Mouse (Mus musculus): ENCODE measurements around the gene Dennd1c. TPM values are rescaled to one million over a fixed set of nuclear protein-coding genes. Genes with fewer than 3 reads are reported as not detected.

Gene Dennd1c
- total and polyA plus RNA-seq, 2 experiments from 2014 or later, result 1.00 to 1.9 TPM

DNA sequence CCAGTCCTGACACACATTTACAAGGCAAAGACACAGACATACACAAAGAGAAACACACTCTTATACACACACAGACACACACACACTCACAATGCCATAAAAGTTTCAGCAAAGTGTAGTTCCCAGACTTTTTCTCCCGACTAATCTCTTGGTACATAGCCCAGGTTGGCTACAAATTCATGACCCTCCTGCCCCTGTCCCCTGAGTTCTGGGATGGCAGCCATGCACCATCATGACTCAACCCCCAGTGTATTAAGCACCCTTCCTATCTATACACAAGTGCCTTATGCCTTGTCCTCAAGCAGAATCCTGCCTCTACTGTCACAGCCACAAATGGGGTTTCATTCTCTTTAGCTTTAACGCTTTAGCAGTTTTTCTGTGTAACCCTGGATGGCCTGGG is 38.5 kb upstream of the Dennd1c start:
- WGBS, result 66% methylated on average over 2 of the region's 2 CpGs
- ATAC-seq (no peak), DNase-seq (no peak)
- no peak for TF ChIP-seq CTCF (IDR thresholded peaks at IDR 0.05; ENCODE audit: low read depth)
- Histone ChIP-seq H3K4me2 (ENCODE audit: low read depth) (no peak overlapping the region), H3K4me3 (ENCODE audit: low read depth, low read length) (no peak overlapping the region), H3K27me3 (ENCODE audit: insufficient read depth, low read length) (no peaks in the 10 kb centered on the region), H3K4me1 (ENCODE audit: insufficient read depth) (no peaks in the 10 kb centered on the region), H3K36me3 (ENCODE audit: insufficient read depth) (no peaks in the 10 kb centered on the region), H3K27ac (ENCODE audit: low read depth, low read length) (no peak overlapping the region), H3K9me3 (ENCODE audit: low read length) (no peaks in the 10 kb centered on the region), H3K9ac (no peak overlapping the region)

DNA sequence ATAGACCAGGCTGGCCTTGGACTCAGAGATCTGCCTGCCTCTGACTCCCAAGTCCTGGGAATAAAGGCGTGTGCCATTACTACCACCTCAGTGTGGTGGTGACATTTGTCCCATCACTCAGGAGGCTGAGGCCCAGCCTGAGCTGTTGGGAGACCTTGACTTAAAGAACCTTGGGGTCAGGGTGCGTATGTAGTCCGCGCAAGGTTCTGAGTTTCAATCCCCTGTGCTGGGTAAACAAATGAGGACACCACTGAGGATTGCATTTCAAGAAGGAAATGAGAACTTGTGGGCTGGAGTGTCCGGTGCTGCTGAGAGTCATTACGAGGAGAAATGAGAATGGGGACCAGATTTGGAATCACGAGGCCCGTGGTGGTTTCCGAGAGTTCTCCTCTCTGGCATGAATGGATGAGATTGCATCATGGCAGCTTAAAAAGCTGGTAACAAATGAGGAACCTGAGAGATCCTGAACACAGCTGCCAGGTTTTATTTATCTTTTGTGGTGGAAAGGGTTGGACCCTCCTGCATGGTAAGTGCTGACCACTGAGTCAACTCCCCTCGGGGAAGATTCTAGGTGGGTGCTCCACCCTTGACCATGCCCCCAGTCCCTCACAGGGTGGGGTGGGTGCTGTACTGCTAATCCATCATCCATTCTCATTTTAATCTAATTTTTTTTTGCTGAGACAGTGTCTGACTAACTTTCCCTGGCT is 34.6 kb upstream of the Dennd1c start:
- DNase-seq (no peak), ATAC-seq (no peak)
- Histone ChIP-seq H3K4me2 (ENCODE audit: low read depth) (no peak overlapping the region), H3K36me3 (ENCODE audit: insufficient read depth) (no peaks in the 10 kb centered on the region), H3K27ac (ENCODE audit: low read depth, low read length) (no peak overlapping the region), H3K9ac (no peak overlapping the region), H3K4me3 (ENCODE audit: low read depth, low read length) (no peak overlapping the region), H3K27me3 (ENCODE audit: insufficient read depth, low read length) (no peaks in the 10 kb centered on the region), H3K4me1 (ENCODE audit: insufficient read depth) (no peaks in the 10 kb centered on the region), H3K9me3 (ENCODE audit: low read length) (no peaks in the 10 kb centered on the region)
- TF ChIP-seq CTCF (IDR thresholded peaks at IDR 0.05; ENCODE audit: low read depth), result no peak
- WGBS, result 93% methylated on average over 10 of the region's 10 CpGs

DNA sequence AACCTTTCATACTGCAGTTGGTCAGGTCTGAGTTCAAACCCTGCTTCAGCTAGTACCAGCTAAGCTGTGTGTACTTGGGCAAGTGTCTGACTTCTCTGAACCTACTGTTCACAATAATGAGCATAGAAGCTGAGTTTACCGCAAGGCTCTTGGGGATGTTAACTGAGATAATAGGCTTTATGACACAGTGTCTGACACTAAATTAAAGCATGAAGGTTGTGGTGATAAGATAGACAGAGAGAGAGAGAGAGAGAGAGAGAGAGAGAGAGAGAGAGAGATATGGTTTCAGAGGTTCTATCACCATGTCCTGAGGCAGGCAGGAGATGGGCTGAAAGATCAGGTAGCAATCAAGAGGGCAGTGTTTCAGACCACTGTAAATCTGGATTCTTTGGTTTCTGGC is 31.7 kb upstream of the Dennd1c start:
- H3K4me1 ChIP-seq (ENCODE audit: insufficient read depth), result no peaks in the 10 kb centered on the region
- no peaks in the 10 kb centered on the region for H3K36me3 ChIP-seq (ENCODE audit: insufficient read depth)
- WGBS, result 90% methylated on average over 1 of the region's 1 CpGs
- H3K9ac ChIP-seq, result no peak overlapping the region
- no peak overlapping the region for H3K27ac ChIP-seq (ENCODE audit: low read depth, low read length)
- no peaks in the 10 kb centered on the region for H3K9me3 ChIP-seq (ENCODE audit: low read length)
- no peak for TF ChIP-seq CTCF (IDR thresholded peaks at IDR 0.05; ENCODE audit: low read depth)
- no peak for ATAC-seq
- DNase-seq, result no peak
- H3K27me3 ChIP-seq (ENCODE audit: insufficient read depth, low read length), result no peaks in the 10 kb centered on the region
- no peak overlapping the region for H3K4me3 ChIP-seq (ENCODE audit: low read depth, low read length)
- no peak overlapping the region for H3K4me2 ChIP-seq (ENCODE audit: low read depth)

DNA sequence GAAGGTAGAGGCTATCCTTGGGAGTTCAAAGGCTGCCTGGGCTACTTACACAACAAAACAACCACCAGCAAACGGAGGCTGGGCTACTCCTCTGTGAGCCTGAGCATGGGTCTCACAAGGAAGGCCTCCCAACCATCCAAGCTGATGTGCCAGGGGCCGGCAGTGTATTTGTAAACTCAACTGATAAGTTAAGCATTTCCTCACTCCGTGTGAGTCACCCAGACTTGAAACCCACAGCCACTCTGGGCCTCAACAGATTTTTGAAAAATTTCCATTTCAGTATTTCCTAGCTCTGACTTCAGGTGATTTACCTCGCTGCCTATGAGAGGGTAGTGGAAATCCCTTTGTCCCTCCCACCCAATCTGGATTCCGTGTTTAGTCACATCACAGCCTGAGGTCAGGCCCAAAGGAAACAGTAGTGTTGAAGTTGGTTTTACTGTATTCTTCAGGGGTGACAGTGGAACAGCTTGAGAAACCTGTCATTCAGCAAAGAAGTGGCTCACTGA is 30.4 kb upstream of the Dennd1c start:
- no peak for DNase-seq
- no peak for TF ChIP-seq CTCF (IDR thresholded peaks at IDR 0.05; ENCODE audit: low read depth)
- no peak for ATAC-seq
- Histone ChIP-seq H3K4me3 (ENCODE audit: low read depth, low read length) (no peak overlapping the region), H3K27ac (ENCODE audit: low read depth, low read length) (no peak overlapping the region), H3K4me1 (ENCODE audit: insufficient read depth) (0 out of 2 replicates have a peak, but pooled peaks cover 5% of the 10 kb centered on the region), H3K4me2 (ENCODE audit: low read depth) (no peak overlapping the region), H3K27me3 (ENCODE audit: insufficient read depth, low read length) (no peaks in the 10 kb centered on the region), H3K9ac (no peak overlapping the region), H3K9me3 (ENCODE audit: low read length) (no peaks in the 10 kb centered on the region), H3K36me3 (ENCODE audit: insufficient read depth) (no peaks in the 10 kb centered on the region)
- WGBS, result 63% methylated on average over 5 of the region's 5 CpGs

DNA sequence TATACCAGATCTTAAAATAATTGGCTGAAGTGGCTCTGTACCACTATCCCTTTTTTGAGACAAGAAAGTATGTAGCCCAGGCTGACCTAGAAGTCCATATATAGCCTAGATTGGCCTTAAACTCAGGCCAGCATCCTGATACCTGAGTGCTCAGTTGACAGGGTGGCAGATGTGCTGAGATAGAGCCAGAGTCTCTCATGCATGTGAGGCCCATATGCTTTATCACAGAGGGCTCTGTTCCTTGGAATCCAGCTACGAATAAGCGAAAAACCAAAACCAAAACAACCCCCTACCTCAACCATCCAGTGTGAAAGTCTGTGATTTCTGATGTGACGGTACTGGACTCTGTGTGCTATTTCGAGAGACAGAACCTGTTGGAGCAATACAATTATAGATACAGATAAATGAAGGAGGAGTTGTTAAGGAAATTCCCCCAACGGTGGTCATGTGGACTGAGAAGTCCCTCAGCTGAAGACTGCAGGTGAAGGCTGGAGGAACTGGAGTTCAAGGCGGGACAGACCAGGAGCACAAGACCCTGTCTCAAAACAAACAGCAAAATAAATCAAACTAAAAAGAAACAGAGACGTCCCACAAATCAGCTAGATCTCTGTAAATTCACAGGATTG is 29.8 kb upstream of the Dennd1c start:
- no peak for TF ChIP-seq CTCF (IDR thresholded peaks at IDR 0.05; ENCODE audit: low read depth)
- ATAC-seq (no peak), DNase-seq (no peak)
- H3K4me3 ChIP-seq (ENCODE audit: low read depth, low read length), result no peak overlapping the region
- H3K9ac ChIP-seq, result no peak overlapping the region
- H3K27ac ChIP-seq (ENCODE audit: low read depth, low read length), result no peak overlapping the region
- no peak overlapping the region for H3K4me2 ChIP-seq (ENCODE audit: low read depth)
- no peaks in the 10 kb centered on the region for H3K27me3 ChIP-seq (ENCODE audit: insufficient read depth, low read length)
- H3K9me3 ChIP-seq (ENCODE audit: low read length), result no peaks in the 10 kb centered on the region
- no peaks in the 10 kb centered on the region for H3K36me3 ChIP-seq (ENCODE audit: insufficient read depth)
- 86% methylated on average over 7 of the region's 7 CpGs for WGBS
- H3K4me1 ChIP-seq (ENCODE audit: insufficient read depth), result 0 out of 2 replicates have a peak, but pooled peaks cover 5% of the 10 kb centered on the region

DNA sequence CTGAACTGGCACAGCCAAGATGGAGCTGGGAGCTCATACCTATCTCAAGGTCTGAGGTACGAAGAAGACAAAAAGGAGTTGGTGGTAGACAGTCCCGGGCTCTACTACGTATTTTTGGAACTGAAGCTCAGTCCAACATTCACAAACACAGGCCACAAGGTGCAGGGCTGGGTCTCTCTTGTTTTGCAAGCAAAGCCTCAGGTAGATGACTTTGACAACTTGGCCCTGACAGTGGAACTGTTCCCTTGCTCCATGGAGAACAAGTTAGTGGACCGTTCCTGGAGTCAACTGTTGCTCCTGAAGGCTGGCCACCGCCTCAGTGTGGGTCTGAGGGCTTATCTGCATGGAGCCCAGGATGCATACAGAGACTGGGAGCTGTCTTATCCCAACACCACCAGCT is 28.8 kb upstream of the Dennd1c start:
- H3K9ac ChIP-seq, result no peak overlapping the region
- no peak overlapping the region for H3K4me3 ChIP-seq (ENCODE audit: low read depth, low read length)
- no peak for ATAC-seq
- no peaks in the 10 kb centered on the region for H3K9me3 ChIP-seq (ENCODE audit: low read length)
- H3K4me2 ChIP-seq (ENCODE audit: low read depth), result no peak overlapping the region
- TF ChIP-seq CTCF (IDR thresholded peaks at IDR 0.05; ENCODE audit: low read depth), result no peak
- H3K27me3 ChIP-seq (ENCODE audit: insufficient read depth, low read length), result no peaks in the 10 kb centered on the region
- 94% methylated on average over 5 of the region's 5 CpGs for WGBS
- 0 out of 2 replicates have a peak, but pooled peaks cover 5% of the 10 kb centered on the region for H3K4me1 ChIP-seq (ENCODE audit: insufficient read depth)
- no peak overlapping the region for H3K27ac ChIP-seq (ENCODE audit: low read depth, low read length)
- no peak for DNase-seq
- H3K36me3 ChIP-seq (ENCODE audit: insufficient read depth), result no peaks in the 10 kb centered on the region; the same call in 1 of the 2 replicates

DNA sequence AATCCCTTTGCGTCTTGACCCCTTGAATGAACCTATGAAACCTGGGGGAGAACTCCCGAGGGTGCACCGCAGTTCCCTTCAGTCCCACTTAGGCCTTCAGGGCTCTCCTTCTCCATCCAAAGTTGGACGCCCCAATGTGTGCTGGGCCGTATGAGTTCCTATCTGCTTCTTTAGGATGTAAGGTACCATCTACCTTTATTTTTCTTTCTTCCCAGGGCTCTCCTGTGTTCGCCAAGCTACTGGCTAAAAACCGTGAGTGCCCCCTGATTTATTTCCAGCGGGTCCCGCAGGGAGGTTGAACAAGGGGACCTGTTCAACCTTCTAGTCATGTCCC is 27.7 kb upstream of the Dennd1c start:
- no peak for DNase-seq

More for the DNA sequence above, 27.7 kb upstream of the Dennd1c start:
- Histone ChIP-seq H3K9me3 (ENCODE audit: low read length) (no peaks in the 10 kb centered on the region), H3K36me3 (ENCODE audit: insufficient read depth) (no peaks in the 10 kb centered on the region; the same call in 1 of the 2 replicates), H3K27me3 (ENCODE audit: insufficient read depth, low read length) (no peaks in the 10 kb centered on the region), H3K4me1 (ENCODE audit: insufficient read depth) (0 out of 2 replicates have a peak, but pooled peaks cover 5% of the 10 kb centered on the region), H3K9ac (peak overlapping the region; percentile 72), H3K27ac (ENCODE audit: low read depth, low read length) (no peak overlapping the region), H3K4me3 (ENCODE audit: low read depth, low read length) (peak overlapping the region; percentile 74), H3K4me2 (ENCODE audit: low read depth) (peak overlapping the region; percentile 76)
- WGBS, result 4% methylated on average over 9 of the region's 9 CpGs
- ATAC-seq, result peak; percentile 9; the same call in 1 of the 2 replicates
- TF ChIP-seq CTCF (IDR thresholded peaks at IDR 0.05; ENCODE audit: low read depth), result no peak
